Mouse (Mus musculus): ENCODE measurements at regions not wholly inside any gene's neighbourhood (a gene's known extent, or its start where the extent isn't known, plus 50 kb on each side); places are given as distances from the start of the nearest gene placed in this dataset.

DNA sequence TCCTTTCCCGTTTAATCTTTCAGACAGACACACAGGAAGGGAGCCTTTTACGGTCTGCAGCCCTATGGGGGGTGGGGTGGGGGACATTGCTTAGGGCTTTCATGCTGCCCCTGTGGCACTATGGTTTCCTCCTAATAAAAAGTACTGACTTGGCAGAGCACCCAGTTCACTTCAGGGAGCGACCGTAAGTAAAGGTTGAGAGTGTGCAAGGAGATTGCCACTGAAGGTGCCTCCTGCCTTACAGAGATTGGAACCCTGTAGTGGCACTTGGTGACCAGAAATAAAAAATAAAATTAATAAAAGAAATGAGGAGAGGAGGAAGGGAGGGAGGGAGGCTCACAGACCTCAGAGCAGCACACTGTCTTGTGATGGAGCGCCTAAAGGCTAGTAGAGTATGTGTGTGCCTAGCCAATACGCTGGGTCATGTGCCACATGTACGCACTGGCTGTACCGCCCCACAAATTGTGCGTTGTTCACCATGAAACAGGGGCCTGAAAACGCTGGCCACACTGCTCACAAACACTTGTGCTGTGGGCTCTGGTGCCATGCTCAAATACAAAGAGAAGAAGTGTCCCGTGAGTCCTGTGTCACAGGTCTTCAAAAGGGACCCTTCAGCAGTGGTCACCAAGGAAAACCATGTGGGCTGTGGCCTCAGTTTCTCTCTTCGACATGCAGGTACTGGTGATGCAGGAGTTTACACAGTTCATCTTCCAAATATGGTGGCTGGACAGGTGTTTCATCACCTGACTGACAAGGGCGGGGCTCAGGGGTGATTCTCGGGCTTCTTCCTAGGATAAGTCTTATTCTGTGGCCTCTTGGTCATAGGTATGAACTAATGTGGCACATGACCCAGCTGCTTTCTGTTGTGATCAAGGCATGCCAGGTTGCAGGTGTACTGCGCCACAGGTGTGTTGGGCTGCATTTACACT lies 250.5 kb upstream of the Irx4 start:
- TF ChIP-seq POLR2A (IDR thresholded peaks at IDR 0.05; ENCODE audit: low read depth, low read length): no peak
- TF ChIP-seq CTCF (IDR thresholded peaks at IDR 0.05; ENCODE audit: borderline replicate concordance, insufficient read depth, low read length): no peak
